Mouse (Mus musculus): Measurements from ENCODE around the gene Tspan17.
"Not testable (repeated sequence)": the region's sequence is repeated elsewhere in the genome, so short reads cannot be mapped to it uniquely, and the experiment has no call there.

Tspan17 gene

DNA sequence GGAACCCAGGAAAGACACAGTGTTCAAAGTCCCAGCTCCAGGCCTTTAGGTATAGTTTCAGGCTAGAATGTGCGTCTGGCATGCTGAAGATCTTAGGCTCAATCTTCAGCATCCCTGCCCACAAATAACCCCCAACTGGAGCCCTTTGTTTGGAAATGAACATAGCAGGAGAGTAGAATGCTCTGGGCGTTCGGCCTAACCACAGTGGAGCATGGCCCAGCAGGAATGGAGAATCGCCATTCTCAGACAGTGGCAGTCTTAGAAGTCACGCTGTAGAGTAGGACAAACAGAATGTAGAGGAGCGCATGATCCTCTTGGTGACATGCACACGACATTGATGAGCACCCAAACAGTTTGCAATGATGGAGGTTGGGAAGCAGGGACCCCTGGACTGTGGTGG, 28.3 kb upstream of the Tspan17 start:
- no peak for DNase-seq (ENCODE audit: low spot score in 2 of 2)

DNA sequence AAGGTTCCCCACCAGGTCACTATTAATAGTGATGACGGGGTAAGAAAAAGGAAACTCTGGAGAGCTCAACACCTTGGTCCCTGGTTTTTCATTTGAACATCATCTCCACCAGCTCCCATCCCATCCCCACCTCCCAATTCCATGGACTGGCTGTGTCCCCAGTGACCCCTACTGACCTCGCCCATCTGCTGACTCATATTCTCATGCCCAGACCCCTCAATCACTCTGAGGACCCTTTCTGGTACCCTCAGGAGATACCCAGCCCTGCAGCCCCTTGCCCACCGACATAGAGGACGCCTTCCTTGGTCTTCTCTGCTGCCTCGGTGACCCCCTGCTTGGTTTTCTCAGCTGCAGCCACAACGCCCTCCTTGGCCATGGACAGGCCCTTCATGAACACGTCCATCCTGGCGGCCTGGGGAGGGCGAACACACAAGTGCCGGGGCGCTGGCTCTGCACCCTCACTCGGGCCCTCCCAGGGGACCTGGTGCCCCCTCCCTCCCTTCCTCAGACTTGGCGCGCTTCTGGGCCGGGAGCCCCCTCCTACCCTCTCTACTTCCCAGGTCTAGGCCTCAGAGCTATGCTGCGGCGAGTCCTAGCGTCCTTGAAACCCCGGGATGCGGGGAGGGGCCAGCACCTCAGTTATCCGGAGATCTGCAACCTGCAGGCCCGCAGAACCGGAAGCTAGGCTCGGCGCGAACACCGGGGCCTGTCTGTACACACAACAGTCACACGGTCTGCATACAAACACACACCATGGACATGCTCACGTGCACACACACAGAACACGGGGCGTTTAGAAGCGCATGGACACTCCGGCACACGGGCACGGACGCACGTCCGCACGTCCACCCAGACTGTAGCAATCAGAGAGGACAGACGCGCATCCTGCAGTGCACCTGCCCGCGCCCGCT, 23.6 kb upstream of the Tspan17 start:
- DNase-seq (ENCODE audit: low spot score in 2 of 2): no peak

GRCm38 (mm10) chr13:54766192-54766768, 22.9 kb upstream of the Tspan17 start, which contains the start of gene Sncb:
TSS of gene Sncb (minus strand) at chr13:54766595.
- DNase-seq (ENCODE audit: low spot score in 2 of 2): peak; percentile 17 to 69

DNA sequence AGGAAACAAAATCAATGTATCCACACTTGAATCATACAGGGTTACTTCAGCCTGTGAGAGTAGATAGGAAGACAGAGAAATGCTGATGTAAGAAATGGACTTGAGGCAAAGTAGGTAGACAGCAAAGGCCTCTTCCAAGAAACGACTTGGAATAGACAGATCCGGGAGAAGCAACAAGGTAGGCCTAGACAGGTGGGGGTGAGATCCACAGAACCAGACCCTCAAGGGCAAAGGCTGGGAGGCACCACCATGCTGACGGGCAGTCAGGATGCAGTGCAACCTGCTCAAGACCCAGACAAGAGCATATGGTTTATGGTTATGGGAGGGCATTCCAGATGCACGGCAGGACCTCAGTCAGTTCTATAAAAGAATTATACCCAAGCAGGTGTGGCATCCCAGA, 22.2 kb upstream of the Tspan17 start:
- no peak for DNase-seq (ENCODE audit: low spot score in 2 of 2)

- DNase-seq (ENCODE audit: low spot score in 2 of 2): no peak
Measured at GRCm38 (mm10) chr13:54780592-54780991, 8.6 kb upstream of the Tspan17 start.

DNA sequence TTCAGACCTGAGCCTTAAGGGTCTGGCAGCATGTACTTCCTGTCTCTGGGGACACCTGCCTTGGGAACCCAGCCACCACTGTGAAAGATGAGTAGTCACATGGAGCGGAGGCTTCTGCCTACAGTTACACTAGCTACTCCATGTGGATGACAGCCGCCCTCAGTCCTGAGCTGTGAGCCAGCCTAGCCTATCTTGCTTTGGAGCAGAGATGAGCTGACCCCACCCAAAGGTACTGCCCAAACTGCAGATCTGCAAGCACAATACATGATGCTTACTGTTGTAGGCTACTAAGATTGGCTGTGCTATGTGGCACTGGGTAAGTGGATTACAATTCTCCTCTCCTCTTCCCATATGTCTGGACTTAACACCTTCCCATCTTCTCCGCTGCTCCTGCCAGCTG, 8.1 kb upstream of the Tspan17 start:
- no peak for DNase-seq (ENCODE audit: low spot score in 2 of 2)

DNA sequence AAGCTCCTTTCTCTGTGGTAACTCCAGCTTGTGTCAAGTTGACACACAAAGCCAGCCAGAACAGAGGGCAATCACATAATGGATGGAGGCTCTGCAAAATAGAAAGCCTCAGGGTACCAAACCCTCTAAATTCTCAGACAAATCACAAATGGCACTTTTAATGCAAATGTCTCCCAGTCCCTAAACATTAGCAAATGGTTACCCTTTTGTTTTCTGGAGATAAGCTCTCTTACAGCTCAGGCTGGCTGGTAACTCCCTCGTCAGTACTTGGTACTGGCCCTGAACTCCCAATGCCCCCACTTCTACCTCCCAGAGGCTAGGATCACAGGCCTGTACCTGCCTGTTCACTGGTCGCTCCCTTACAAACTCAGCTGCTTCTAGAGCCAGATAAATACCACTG, 5.9 kb upstream of the Tspan17 start:
- no peak for DNase-seq (ENCODE audit: low spot score in 2 of 2)

DNA sequence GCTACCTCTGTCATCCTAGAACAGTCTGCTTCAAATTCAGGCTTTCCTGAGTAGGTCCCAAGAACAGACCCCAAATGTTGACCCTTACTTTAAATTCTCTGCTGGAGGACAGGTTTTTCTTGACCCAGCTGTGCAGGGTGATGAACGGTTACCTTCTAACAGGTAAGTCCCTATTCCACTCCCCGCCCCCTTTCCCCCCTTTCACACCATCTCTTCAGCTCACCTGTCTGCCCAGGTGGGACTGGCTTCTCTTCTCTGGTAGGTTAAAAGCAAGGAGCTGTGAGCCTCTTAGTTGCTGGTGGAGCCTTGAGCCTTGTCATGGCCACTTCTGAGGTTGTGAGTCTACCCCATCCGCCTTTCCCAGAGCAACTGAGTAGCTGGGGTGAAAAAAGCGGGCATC, 5.5 kb upstream of the Tspan17 start, which contains the start of gene Eif4e1b:
Gene Eif4e1b, plus strand, starts transcription at position 301 of the 400 bp plus-strand sequence.
- no peak for DNase-seq (ENCODE audit: low spot score in 2 of 2)

DNA sequence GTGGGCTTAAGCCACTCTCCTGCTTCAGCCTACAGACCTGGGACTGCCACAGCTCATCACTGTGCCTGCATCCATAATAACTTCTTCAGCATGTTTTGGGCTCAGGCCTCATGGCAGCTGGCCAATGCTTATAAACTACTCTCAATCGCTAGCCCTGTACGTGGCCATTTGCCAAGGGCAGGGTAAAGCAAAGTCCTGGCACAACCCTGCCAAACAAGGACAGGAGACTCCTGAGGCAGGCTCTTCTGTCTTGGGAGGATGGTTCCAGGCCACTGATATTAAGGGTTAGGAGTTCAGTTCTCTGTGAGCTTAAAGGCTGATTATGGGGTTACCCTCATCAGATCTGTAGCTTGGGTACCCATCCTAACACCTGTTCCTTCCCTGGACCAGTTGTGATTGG, 1.6 kb upstream of the Tspan17 start:
- DNase-seq (ENCODE audit: low spot score in 2 of 2): not testable (repeated sequence)

DNA sequence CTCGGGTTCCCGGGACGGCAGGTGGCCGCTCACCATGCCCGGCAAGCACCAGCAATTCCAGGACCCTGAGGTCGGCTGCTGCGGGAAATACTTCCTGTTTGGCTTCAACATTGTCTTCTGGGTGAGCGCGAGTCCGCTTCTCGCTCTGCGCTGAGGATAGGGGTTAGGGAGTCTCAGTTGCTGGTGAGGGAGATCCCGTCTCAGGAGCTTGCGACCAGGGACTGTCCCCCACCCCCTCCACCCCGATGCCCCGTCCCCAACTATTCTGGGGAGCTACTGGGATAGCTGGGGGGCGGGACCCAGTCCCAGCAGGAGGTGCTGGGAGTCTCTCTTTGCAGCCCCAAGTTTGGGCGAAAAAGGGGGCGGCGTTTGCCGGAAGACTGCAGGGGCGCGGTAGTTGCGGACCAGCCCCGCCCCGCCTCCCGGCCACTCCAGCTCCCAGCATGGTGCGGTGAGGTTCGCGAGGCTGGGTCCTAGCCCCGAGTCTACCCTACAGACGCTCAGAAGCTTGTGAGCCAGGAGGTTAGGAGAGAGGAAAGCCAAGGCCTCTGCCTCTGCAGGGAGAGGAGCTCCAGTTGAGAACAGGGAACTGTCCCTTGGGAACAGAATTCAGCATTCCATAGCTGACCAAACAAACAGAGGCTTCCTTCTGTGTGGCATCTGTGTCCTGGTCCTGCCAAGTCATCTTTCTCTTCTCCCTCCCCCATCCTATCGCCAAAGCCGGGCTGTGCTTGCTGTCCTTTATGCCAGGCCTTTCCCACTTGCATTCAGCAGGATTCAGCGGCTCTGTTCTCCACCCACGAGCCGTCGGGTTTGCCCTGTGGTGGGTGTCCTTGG, 602 bp downstream of the Tspan17 start:
- peak in 1 of 2 experiments; percentile 32 for DNase-seq (ENCODE audit: low spot score in 2 of 2)

GRCm38 (mm10) chr13:54792259-54793230, 3.4 kb downstream of the Tspan17 start:
- peak in 1 of 2 experiments; percentile 47 for DNase-seq (ENCODE audit: low spot score in 2 of 2)

- DNase-seq (ENCODE audit: low spot score in 2 of 2): no peak
Measured at GRCm38 (mm10) chr13:54794002-54794577, 4.9 kb downstream of the Tspan17 start.

DNA sequence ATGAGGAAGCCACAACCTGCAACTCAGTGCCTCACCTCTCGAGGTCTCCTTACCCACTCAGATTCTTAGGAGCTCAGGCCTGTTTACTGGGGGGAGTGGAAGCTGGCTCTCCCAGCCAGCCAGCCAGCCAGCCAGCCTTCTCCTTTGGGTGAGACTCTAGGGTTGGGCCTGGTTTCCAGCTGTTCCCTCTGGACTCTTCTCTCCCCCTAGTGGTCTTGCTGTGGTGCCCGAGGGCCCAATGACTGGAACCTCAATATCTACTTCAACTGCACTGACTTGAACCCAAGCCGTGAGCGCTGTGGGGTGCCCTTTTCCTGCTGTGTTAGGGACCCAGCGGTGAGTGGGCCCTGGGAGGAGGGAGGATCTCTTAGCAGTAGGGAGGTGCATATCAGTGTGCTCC, 5.7 kb downstream of the Tspan17 start:
- no peak for DNase-seq (ENCODE audit: low spot score in 2 of 2)

- DNase-seq (ENCODE audit: low spot score in 2 of 2): peak in 1 of 2 experiments; percentile 44
Measured at GRCm38 (mm10) chr13:54797356-54797755, 8.2 kb downstream of the Tspan17 start.

DNA sequence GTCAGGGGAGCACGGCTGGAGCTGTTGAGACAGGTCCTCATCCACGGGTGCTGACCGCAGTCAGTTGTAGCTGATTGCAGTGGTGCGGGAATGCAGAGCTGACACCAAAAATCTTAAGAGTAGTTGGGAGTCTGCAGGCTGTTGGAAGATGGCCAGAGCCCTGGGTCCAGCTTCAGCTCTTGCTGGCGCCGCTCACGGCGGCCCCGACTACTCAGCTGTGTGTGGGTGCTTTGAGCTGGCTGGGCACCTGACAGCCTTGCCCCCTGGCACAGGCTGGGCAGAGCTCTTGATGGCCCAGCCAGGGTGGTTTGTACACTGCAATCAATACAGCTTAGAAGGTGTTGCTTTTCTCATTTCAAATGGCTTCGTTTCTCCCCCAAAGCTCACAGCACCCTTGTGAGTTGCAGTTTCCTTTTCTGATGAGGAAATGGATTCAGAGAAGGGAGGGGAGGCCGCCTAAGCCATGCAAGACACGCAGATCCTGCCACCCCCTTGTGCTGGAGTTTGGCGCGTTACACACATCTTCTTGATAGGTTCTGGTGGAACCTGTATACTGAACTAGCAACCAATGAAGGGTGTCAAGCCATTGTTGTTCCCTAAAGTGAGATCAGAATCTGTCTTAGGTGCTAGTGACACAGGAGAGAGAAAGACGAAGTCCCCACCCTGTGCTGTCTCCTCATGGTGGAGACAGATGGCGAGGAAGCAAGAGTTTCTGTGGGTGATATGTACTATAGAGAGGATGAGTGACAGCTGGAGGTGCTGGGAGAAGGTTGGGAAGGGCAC, 8.9 kb downstream of the Tspan17 start:
- DNase-seq (ENCODE audit: low spot score in 2 of 2): no peak

DNA sequence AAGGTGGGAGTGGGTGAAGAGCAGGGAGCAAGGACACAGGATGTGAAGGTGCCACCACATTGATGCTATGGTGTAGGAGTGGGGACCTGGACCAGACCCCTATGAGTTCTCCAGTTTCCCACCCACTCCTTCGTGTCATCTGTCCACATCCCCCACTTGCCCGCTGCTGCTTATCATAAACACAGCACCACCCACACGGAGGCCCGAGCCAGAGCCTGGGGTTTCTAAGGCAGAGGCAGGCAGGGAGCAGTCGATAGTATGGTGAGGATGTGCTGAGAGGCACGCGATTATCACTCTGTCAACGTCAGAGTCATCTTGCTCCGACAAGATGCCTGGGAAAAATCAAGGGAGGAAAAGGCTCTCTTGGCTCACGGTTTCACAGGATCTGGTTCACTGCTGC, 9.6 kb downstream of the Tspan17 start:
- no peak for DNase-seq (ENCODE audit: low spot score in 2 of 2)

DNA sequence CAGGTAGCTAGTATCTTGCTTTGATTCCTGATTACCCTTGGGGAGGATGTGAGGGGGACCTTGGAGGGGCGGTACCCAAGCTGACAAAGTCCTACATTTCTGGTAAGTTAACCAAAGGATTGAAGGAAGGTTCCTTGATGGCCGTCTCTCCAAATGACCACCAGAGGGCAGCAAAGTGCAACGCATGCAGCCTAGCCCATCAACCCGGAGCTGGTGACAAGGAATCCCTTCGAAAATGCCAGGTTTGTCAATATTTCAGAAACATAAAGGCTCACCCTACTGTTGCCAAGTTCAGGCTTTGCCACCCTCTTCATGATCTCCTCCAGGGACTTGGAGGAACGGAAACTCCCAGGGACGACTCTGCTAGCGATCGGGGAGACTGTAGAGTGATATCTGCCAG, 10.5 kb downstream of the Tspan17 start:
- peak; percentile 50 to 75 for DNase-seq (ENCODE audit: low spot score in 2 of 2)

DNA sequence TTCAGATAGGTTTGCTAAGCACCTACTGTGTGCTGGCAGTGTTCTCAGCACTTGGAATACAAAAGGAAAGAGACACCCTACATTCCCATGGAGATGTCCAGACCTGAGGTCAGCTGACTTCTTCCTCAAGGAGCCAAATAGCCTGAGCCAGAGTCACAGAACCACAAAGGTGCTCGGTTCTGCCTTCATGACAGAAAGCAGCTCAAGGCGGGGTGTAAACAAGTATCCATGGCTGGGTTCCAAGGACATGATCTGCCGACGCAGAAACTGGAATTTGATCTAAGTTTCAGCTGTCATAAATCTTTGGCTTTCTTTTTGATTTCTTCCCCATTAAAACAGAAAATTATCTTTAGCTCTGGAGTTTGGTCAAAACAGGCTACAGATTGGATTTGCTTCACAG, 11.0 kb downstream of the Tspan17 start:
- no peak for DNase-seq (ENCODE audit: low spot score in 2 of 2)

DNA sequence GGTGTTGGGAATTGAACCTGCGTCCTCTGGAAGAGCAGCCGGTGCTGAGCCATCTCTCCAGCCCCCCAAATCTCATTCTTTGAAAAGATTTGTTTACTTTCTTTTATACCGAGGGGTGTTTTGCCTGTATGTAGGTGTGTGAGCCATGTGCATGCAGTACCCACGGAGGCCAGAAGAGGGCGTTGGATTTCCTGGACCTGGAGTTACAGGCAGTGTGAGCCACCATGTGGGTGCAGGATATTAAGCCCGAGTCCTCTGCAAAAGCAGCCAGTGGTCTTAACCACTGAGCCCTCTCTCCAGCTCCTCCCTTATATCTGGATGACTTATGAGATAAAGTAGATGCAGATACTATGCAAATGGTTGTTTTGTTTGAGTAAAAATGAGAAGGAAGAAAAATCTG, 13.8 kb downstream of the Tspan17 start:
- DNase-seq (ENCODE audit: low spot score in 2 of 2): no peak
